Mouse (Mus musculus): ENCODE results near the gene Mpp6.

- no peak for TF ChIP-seq CTCF (IDR thresholded peaks at IDR 0.05; ENCODE audit: extremely low read depth, insufficient read depth, insufficient read length, insufficient replicate concordance)
- TF ChIP-seq POLR2A (IDR thresholded peaks at IDR 0.05; ENCODE audit: low read depth, low read length), result no peak
These were observed 82.1 kb downstream of the Mpp6 start for GRCm38 (mm10) chr6:50192169-50192568.

All from spleen, adult 2 months (tissue).